Mouse (Mus musculus): ENCODE data around the gene Cdk19.
A peak's percentile ranks its signal among the peaks of the same experiment; 100 is the strongest.
"Not testable (repeated sequence)": the region's sequence is repeated elsewhere in the genome, so short reads cannot be mapped to it uniquely, and the experiment has no call there.

Gene Cdk19

GRCm38 (mm10) chr10:40393447-40394143 lies 54.2 kb downstream of the Cdk19 start:
- no peak for DNase-seq (ENCODE audit: low spot score)

GRCm38 (mm10) chr10:40398842-40399241 lies 59.5 kb downstream of the Cdk19 start:
- DNase-seq (ENCODE audit: low spot score) = no peak

GRCm38 (mm10) chr10:40399328-40399727 lies 60.0 kb downstream of the Cdk19 start:
- no peak for DNase-seq (ENCODE audit: low spot score)

GRCm38 (mm10) chr10:40400293-40400692 lies 60.9 kb downstream of the Cdk19 start:
- DNase-seq (ENCODE audit: low spot score) = no peak

- DNase-seq (ENCODE audit: low spot score) = no peak
Measured at GRCm38 (mm10) chr10:40406655-40407054, 67.3 kb downstream of the Cdk19 start.

GRCm38 (mm10) chr10:40409336-40409735 lies 70.0 kb downstream of the Cdk19 start:
- no peak for DNase-seq (ENCODE audit: low spot score)

- DNase-seq (ENCODE audit: low spot score) = no peak
Measured at GRCm38 (mm10) chr10:40411370-40411769, 72.0 kb downstream of the Cdk19 start.

GRCm38 (mm10) chr10:40416944-40417343 lies 77.6 kb downstream of the Cdk19 start:
- peak; percentile 31 for DNase-seq (ENCODE audit: low spot score)

GRCm38 (mm10) chr10:40419841-40420240 lies 80.5 kb downstream of the Cdk19 start:
- no peak for DNase-seq (ENCODE audit: low spot score)

GRCm38 (mm10) chr10:40420703-40421102 lies 81.3 kb downstream of the Cdk19 start:
- DNase-seq (ENCODE audit: low spot score) = no peak

GRCm38 (mm10) chr10:40421724-40422123 lies 82.4 kb downstream of the Cdk19 start:
- DNase-seq (ENCODE audit: low spot score) = no peak

GRCm38 (mm10) chr10:40422696-40423095 lies 83.3 kb downstream of the Cdk19 start:
- no peak for DNase-seq (ENCODE audit: low spot score)

- DNase-seq (ENCODE audit: low spot score) = not testable (repeated sequence)
Measured at GRCm38 (mm10) chr10:40424428-40424827, 85.1 kb downstream of the Cdk19 start.

- DNase-seq (ENCODE audit: low spot score) = no peak
Measured at GRCm38 (mm10) chr10:40425243-40426095, 86.1 kb downstream of the Cdk19 start.

- DNase-seq (ENCODE audit: low spot score) = no peak
Measured at GRCm38 (mm10) chr10:40426096-40426450, 86.7 kb downstream of the Cdk19 start.

GRCm38 (mm10) chr10:40428633-40429032 lies 89.3 kb downstream of the Cdk19 start:
- no peak for DNase-seq (ENCODE audit: low spot score)

- DNase-seq (ENCODE audit: low spot score) = no peak
Measured at GRCm38 (mm10) chr10:40429081-40429480, 89.7 kb downstream of the Cdk19 start.

- DNase-seq (ENCODE audit: low spot score) = no peak
Measured at GRCm38 (mm10) chr10:40430209-40430608, 90.8 kb downstream of the Cdk19 start.

- DNase-seq (ENCODE audit: low spot score) = no peak
Measured at GRCm38 (mm10) chr10:40431957-40432356, 92.6 kb downstream of the Cdk19 start.

- DNase-seq (ENCODE audit: low spot score) = no peak
Measured at GRCm38 (mm10) chr10:40432375-40432774, 93.0 kb downstream of the Cdk19 start.

- DNase-seq (ENCODE audit: low spot score) = no peak
Measured at GRCm38 (mm10) chr10:40435402-40435801, 96.0 kb downstream of the Cdk19 start.

GRCm38 (mm10) chr10:40437117-40437516 lies 97.8 kb downstream of the Cdk19 start:
- no peak for DNase-seq (ENCODE audit: low spot score)

GRCm38 (mm10) chr10:40440740-40441139 lies 101.4 kb downstream of the Cdk19 start:
- DNase-seq (ENCODE audit: low spot score) = no peak
